Mouse (Mus musculus) C2C12 (cell line): ENCODE data around the gene Rnf123.

Experiments
- CTCF ChIP-seq: IDR thresholded peaks from one replicate; pipeline ENCODE4 v1.5.1; 2011; ENCODE audit not compliant: control insufficient read depth, insufficient read depth, insufficient read length
- FOSL1 ChIP-seq: IDR thresholded peaks from one replicate; pipeline ENCODE4 v1.8.0; 2011; ENCODE audit warnings: mild to moderate bottlenecking, low read length; ENCODE audit not compliant: poor library complexity, insufficient read depth, severe bottlenecking
- MAX ChIP-seq: IDR thresholded peaks from one replicate; pipeline ENCODE4 v1.6.1; 2011; ENCODE audit warnings: mild to moderate bottlenecking, control low read depth
- MYOD1 ChIP-seq: IDR thresholded peaks from one replicate; pipeline ENCODE4 v1.6.1; 2011; ENCODE audit warnings: low read depth; ENCODE audit not compliant: control insufficient read depth, insufficient read length
- MYOG ChIP-seq: IDR thresholded peaks from one replicate; pipeline ENCODE4 v1.6.1; 2011; ENCODE audit not compliant: control insufficient read depth, insufficient read length; ENCODE audit errors: extremely low read depth
- USF1 ChIP-seq: IDR thresholded peaks from one replicate; pipeline ENCODE4 v1.6.1; 2011; ENCODE audit warnings: low read depth, mild to moderate bottlenecking, control low read depth, moderate library complexity

DNA sequence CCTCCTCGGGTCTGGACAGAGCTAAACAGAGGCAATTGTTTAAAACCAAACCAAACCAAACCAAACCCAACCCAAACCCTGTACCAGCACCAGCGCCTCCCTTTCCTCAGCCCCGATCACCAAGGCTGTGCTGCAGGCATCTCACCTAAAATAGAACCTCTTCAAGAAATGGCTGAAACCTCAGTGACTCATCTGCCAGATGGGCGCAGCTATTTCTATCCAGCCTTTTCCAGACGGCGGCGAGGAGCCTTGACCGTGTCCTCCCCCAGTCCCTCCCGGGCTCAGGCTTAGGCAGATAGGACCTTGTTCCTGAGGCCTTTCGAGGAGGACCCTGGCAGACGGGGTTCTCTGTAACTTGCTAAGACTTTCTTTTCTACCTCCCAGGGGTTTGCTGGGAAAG is 45.1 kb upstream of the Rnf123 start:
- TF ChIP-seq MAX (no peak), CTCF (no peak), MYOD1 (no peak), USF1 (no peak), MYOG (no peak), FOSL1 (no peak)
